Mouse (Mus musculus): ENCODE measurements at regions not wholly inside any gene's neighbourhood (a gene's known extent, or its start where the extent isn't known, plus 50 kb on each side); places are given as distances from the start of the nearest gene placed in this dataset.
"Not testable (repeated sequence)": the region's sequence is repeated elsewhere in the genome, so short reads cannot be mapped to it uniquely, and the experiment has no call there.

DNA sequence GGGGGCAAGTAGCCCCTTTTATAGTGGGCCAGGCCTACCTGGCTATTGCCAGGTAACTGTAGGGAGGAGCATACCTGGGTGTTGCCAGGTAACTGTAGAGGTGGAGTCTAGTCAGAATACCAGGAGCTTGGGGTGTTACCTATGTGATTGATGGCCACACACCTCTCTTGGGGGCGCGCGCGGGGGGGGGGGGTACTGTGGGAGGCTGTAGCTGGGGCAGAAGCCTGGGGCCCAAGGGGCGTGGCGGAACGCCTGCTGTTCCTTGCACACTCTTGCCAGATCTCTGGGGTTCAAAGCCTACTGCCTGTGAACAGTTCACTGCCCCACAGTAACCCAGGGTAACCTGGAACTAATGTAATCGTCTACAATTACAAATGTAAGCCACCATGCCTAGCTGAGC, 96.6 kb downstream of the H2al2a start:
- Histone ChIP-seq H3K9me3 (ENCODE audit: low read length) (no peaks in the 10 kb centered on the region), H3K4me1 (ENCODE audit: insufficient read depth, low read length) (no peaks in the 10 kb centered on the region), H3K4me2 (replicated peaks; ENCODE audit: low read depth, low read length) (no peak overlapping the region), H3K4me3 (ENCODE audit: low read length) (no peak overlapping the region), H3K27me3 (ENCODE audit: insufficient read depth, low read length) (no peaks in the 10 kb centered on the region), H3K9ac (replicated peaks; ENCODE audit: low read length) (no peak overlapping the region), H3K36me3 (ENCODE audit: insufficient read depth, low read length) (no peaks in the 10 kb centered on the region), H3K27ac (ENCODE audit: low read length) (no peak overlapping the region)
- ATAC-seq (ENCODE audit: low FRiP score, low TSS enrichment), result peak; percentile 27; the same call in 1 of the 2 replicates
- WGBS, result 48% methylated on average over 7 of the region's 8 CpGs

DNA sequence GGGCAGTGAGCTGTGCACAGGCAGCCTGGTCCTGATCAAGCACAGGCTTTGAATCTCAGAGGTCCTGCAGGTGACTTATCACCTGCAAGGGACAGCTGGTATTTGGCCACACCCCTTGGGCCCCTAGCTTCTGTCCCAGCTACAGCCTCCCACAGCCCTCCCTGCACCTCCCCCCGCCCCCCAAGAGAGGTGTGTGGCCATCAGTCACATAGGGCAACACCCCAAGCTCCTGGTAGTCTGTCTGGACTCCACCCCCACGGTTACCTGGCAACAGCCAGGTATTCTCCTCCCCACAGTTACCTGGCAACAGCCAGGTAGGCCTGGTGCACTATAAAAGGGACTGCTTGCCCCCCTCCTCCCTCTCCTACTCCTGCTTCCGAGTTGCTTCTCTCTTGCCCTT, 98.0 kb downstream of the H2al2a start:
- 34% methylated on average over 3 of the region's 3 CpGs for WGBS
- Histone ChIP-seq H3K36me3 (ENCODE audit: insufficient read depth, low read length) (no peaks in the 10 kb centered on the region), H3K9ac (replicated peaks; ENCODE audit: low read length) (no peak overlapping the region), H3K9me3 (ENCODE audit: low read length) (no peaks in the 10 kb centered on the region), H3K4me2 (replicated peaks; ENCODE audit: low read depth, low read length) (no peak overlapping the region), H3K4me3 (ENCODE audit: low read length) (no peak overlapping the region), H3K27ac (ENCODE audit: low read length) (no peak overlapping the region), H3K27me3 (ENCODE audit: insufficient read depth, low read length) (no peaks in the 10 kb centered on the region), H3K4me1 (ENCODE audit: insufficient read depth, low read length) (no peaks in the 10 kb centered on the region)
- no peak; the same call in 1 of the 2 replicates for ATAC-seq (ENCODE audit: low FRiP score, low TSS enrichment)

DNA sequence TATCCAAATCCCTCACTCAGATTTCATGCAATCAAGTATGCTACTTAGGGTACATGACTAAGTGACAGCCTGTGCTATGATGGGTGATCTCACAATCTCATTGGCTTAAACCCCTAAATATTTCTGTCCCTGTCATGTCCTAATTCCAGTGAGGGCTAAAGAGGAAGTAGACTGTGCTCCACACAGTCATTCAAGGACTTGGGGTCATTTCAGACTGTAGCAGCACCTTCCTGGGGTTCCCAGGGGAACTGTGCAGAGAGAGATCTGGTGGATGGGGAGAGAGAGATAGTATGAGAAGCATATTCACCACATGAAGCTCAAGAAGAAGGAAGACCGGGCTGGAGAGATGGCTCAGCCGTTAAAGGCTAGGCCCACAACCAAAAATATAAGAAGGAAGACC, 100.7 kb downstream of the H2al2a start:
- WGBS, result 86% methylated on average over 2 of the region's 2 CpGs
- Histone ChIP-seq H3K4me1 (ENCODE audit: insufficient read depth, low read length) (no peaks in the 10 kb centered on the region), H3K36me3 (ENCODE audit: insufficient read depth, low read length) (no peaks in the 10 kb centered on the region), H3K9me3 (ENCODE audit: low read length) (peaks cover 5% of the 10 kb centered on the region; the same call in 1 of the 2 replicates), H3K27ac (ENCODE audit: low read length) (no peak overlapping the region), H3K27me3 (ENCODE audit: insufficient read depth, low read length) (no peaks in the 10 kb centered on the region), H3K9ac (replicated peaks; ENCODE audit: low read length) (no peak overlapping the region), H3K4me3 (ENCODE audit: low read length) (no peak overlapping the region), H3K4me2 (replicated peaks; ENCODE audit: low read depth, low read length) (no peak overlapping the region)
- ATAC-seq (ENCODE audit: low FRiP score, low TSS enrichment), result no peak

- not testable (repeated sequence) for H3K27me3 ChIP-seq (ENCODE audit: insufficient read depth, low read length); H3K4me1 ChIP-seq (ENCODE audit: insufficient read depth, low read length); H3K9ac ChIP-seq (replicated peaks; ENCODE audit: low read length); H3K36me3 ChIP-seq (ENCODE audit: insufficient read depth, low read length); H3K4me2 ChIP-seq (replicated peaks; ENCODE audit: low read depth, low read length); H3K27ac ChIP-seq (ENCODE audit: low read length); H3K9me3 ChIP-seq (ENCODE audit: low read length); H3K4me3 ChIP-seq (ENCODE audit: low read length); ATAC-seq (ENCODE audit: low FRiP score, low TSS enrichment)
- over 99% methylated on average over 7 of the region's 7 CpGs for WGBS
Measured at GRCm38 (mm10) chr2:17892661-17893060, 104.1 kb downstream of the H2al2a start.

DNA sequence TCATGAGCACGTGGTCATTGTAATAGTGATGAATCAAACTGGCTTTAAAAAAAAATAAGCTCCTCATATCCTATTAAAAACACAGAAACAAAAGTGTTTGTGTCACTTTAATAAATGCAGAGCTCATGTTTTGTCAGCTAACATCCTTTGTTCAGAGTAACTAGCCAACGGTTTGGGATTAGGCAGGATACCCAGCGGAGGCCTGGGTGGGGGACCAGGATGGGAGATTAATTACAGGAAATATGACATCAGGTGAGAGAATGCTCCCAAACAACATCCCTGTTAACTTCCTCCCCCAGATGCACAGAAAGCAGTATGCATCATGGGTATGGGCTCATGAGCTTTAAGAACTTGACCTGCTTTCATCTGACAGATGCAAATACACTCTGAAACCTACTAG, 109.1 kb downstream of the H2al2a start:
- no peaks in the 10 kb centered on the region for H3K27me3 ChIP-seq (ENCODE audit: insufficient read depth, low read length)
- no peak overlapping the region for H3K4me3 ChIP-seq (ENCODE audit: low read length)
- H3K27ac ChIP-seq (ENCODE audit: low read length), result no peak overlapping the region
- WGBS, result 62% methylated on average over 3 of the region's 3 CpGs
- no peak for ATAC-seq (ENCODE audit: low FRiP score, low TSS enrichment)
- H3K9me3 ChIP-seq (ENCODE audit: low read length), result no peaks in the 10 kb centered on the region
- H3K36me3 ChIP-seq (ENCODE audit: insufficient read depth, low read length), result no peaks in the 10 kb centered on the region
- no peak overlapping the region for H3K4me2 ChIP-seq (replicated peaks; ENCODE audit: low read depth, low read length)
- H3K4me1 ChIP-seq (ENCODE audit: insufficient read depth, low read length), result no peaks in the 10 kb centered on the region
- no peak overlapping the region for H3K9ac ChIP-seq (replicated peaks; ENCODE audit: low read length)

GRCm38 (mm10) chr2:17882389-17882788, 114.4 kb downstream of the H2al2a start:
- Histone ChIP-seq H3K9me3 (ENCODE audit: low read length) (no peaks in the 10 kb centered on the region), H3K4me3 (ENCODE audit: low read length) (no peak overlapping the region), H3K27ac (ENCODE audit: low read length) (no peak overlapping the region), H3K27me3 (ENCODE audit: insufficient read depth, low read length) (no peaks in the 10 kb centered on the region), H3K4me1 (ENCODE audit: insufficient read depth, low read length) (0 out of 2 replicates have a peak, but pooled peaks cover 3% of the 10 kb centered on the region), H3K9ac (replicated peaks; ENCODE audit: low read length) (no peak overlapping the region), H3K4me2 (replicated peaks; ENCODE audit: low read depth, low read length) (no peak overlapping the region), H3K36me3 (ENCODE audit: insufficient read depth, low read length) (no peaks in the 10 kb centered on the region)
- 83% methylated on average over 12 of the region's 12 CpGs for WGBS
- ATAC-seq (ENCODE audit: low FRiP score, low TSS enrichment), result no peak

- ATAC-seq (ENCODE audit: low FRiP score, low TSS enrichment), result peak; percentile 62
- Histone ChIP-seq H3K4me2 (replicated peaks; ENCODE audit: low read depth, low read length) (no peak overlapping the region), H3K4me3 (ENCODE audit: low read length) (no peak overlapping the region), H3K27ac (ENCODE audit: low read length) (peak overlapping the region; percentile 39; the same call in 1 of the 2 replicates), H3K4me1 (ENCODE audit: insufficient read depth, low read length) (0 out of 2 replicates have a peak, but pooled peaks cover 3% of the 10 kb centered on the region), H3K9me3 (ENCODE audit: low read length) (no peaks in the 10 kb centered on the region), H3K27me3 (ENCODE audit: insufficient read depth, low read length) (no peaks in the 10 kb centered on the region), H3K9ac (replicated peaks; ENCODE audit: low read length) (no peak overlapping the region), H3K36me3 (ENCODE audit: insufficient read depth, low read length) (no peaks in the 10 kb centered on the region)
- 42% methylated on average over 11 of the region's 11 CpGs for WGBS
Measured at GRCm38 (mm10) chr2:17880800-17881717, 115.7 kb downstream of the H2al2a start.

DNA sequence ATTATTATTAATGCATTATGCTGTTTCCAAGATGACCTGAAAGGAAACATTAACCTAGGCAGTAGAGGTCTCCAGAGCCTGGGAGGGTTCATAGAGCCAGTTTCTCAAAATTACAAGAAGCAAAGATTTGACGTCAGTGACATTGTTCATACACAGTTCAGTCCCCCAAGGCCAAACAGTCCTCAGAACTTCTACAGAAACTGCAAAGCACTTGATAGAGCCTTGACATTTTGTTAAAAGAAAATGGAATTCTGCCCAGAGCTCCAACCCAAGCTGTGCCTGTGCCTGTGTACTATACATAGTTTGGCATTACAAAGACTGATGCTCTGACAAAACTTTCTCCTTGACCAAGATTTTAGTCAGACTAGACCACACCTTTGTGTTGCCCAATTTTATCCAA, 118.9 kb downstream of the H2al2a start:
- no peaks in the 10 kb centered on the region for H3K36me3 ChIP-seq (ENCODE audit: insufficient read depth, low read length)
- H3K27ac ChIP-seq (ENCODE audit: low read length), result no peak overlapping the region
- H3K9me3 ChIP-seq (ENCODE audit: low read length), result no peaks in the 10 kb centered on the region
- no peak overlapping the region for H3K9ac ChIP-seq (replicated peaks; ENCODE audit: low read length)
- 0 out of 2 replicates have a peak, but pooled peaks cover 3% of the 10 kb centered on the region for H3K4me1 ChIP-seq (ENCODE audit: insufficient read depth, low read length)
- WGBS, result 72% methylated on average over 1 of the region's 1 CpGs
- no peak for ATAC-seq (ENCODE audit: low FRiP score, low TSS enrichment)
- no peaks in the 10 kb centered on the region for H3K27me3 ChIP-seq (ENCODE audit: insufficient read depth, low read length)
- H3K4me2 ChIP-seq (replicated peaks; ENCODE audit: low read depth, low read length), result no peak overlapping the region
- H3K4me3 ChIP-seq (ENCODE audit: low read length), result no peak overlapping the region

GRCm38 (mm10) chr2:17876942-17877341, 119.8 kb downstream of the H2al2a start:
- 0 out of 2 replicates have a peak, but pooled peaks cover 3% of the 10 kb centered on the region for H3K4me1 ChIP-seq (ENCODE audit: insufficient read depth, low read length)
- no peaks in the 10 kb centered on the region for H3K9me3 ChIP-seq (ENCODE audit: low read length)
- H3K4me3 ChIP-seq (ENCODE audit: low read length), result no peak overlapping the region
- H3K4me2 ChIP-seq (replicated peaks; ENCODE audit: low read depth, low read length), result no peak overlapping the region
- no peaks in the 10 kb centered on the region for H3K27me3 ChIP-seq (ENCODE audit: insufficient read depth, low read length)
- no peak overlapping the region for H3K27ac ChIP-seq (ENCODE audit: low read length)
- no peak overlapping the region for H3K9ac ChIP-seq (replicated peaks; ENCODE audit: low read length)
- no peak for ATAC-seq (ENCODE audit: low FRiP score, low TSS enrichment)
- WGBS, result 89% methylated on average over 3 of the region's 3 CpGs
- no peaks in the 10 kb centered on the region for H3K36me3 ChIP-seq (ENCODE audit: insufficient read depth, low read length)

DNA sequence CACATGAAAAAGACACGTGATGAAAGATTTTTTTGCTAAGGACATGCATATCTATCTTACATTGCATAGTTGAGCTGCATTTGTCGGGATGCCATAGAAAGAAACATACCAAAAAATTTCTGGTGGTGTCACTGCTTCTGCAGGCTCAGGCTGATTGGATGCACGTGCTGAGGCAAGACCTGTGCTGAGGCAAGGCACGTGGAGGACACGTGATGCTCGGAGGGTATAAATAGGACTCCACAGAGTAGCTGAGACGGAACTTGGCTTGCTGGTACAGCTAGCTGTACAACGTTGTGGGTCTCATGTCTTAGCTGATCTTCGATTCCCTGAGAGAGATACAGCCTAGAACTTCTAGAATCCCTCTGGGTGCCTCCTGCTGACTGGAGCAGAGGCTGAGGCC, 120.6 kb downstream of the H2al2a start:
- no peak overlapping the region for H3K9ac ChIP-seq (replicated peaks; ENCODE audit: low read length)
- ATAC-seq (ENCODE audit: low FRiP score, low TSS enrichment), result no peak
- no peaks in the 10 kb centered on the region for H3K36me3 ChIP-seq (ENCODE audit: insufficient read depth, low read length)
- H3K4me1 ChIP-seq (ENCODE audit: insufficient read depth, low read length), result peaks cover 4% of the 10 kb centered on the region; the same call in 1 of the 2 replicates
- no peak overlapping the region for H3K4me2 ChIP-seq (replicated peaks; ENCODE audit: low read depth, low read length)
- no peaks in the 10 kb centered on the region for H3K9me3 ChIP-seq (ENCODE audit: low read length)
- H3K27ac ChIP-seq (ENCODE audit: low read length), result no peak overlapping the region
- no peaks in the 10 kb centered on the region for H3K27me3 ChIP-seq (ENCODE audit: insufficient read depth, low read length)
- H3K4me3 ChIP-seq (ENCODE audit: low read length), result no peak overlapping the region
- WGBS, result 89% methylated on average over 9 of the region's 9 CpGs
